ENCODE assay signal across 21 mouse cellular contexts in the genomic region with DNA sequence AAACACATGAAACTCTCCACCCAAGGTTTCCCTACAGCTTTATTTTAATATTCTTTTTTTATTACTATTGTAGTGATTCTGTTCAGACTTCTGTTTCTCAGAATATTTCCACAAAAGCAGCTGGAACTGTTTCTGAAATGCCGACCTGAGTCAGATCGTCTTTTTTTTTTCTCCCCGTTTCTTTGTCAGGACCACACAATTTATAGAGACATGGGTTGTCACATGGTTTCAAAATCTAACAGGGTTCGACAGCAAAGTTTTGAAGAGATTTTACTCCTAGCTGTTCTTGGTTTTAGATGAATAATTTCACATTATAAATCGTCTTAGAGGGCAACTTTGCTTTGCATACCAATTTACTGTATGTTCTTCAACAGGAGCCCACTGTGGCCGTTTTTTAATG.
"Had no signal": no experiment of that assay in that cellular context is flagged by ENCODE, and none has a peak within 500 bp of the region (broad histone marks: within the 10 kb centered on the region; RNA-seq: fewer than 3 reads in every experiment).

No protein-coding gene starts in this region.

- ATAC-seq: liver, postnatal 0 days; lung, postnatal 0 days had no signal

- H3K36me3 ChIP-seq: liver, embryonic 13.5 days; liver, embryonic 15.5 days; lung, embryonic 15.5 days; midbrain, embryonic 12.5 days; neural tube, embryonic 13.5 days; neural tube, embryonic 15.5 days had no signal

- H3K4me1 ChIP-seq: liver, embryonic 13.5 days; midbrain, embryonic 12.5 days had no signal

- H3K4me2 ChIP-seq: liver, embryonic 11.5 days; liver, embryonic 13.5 days; liver, embryonic 15.5 days; lung, embryonic 15.5 days; midbrain, embryonic 12.5 days; neural tube, embryonic 13.5 days; neural tube, embryonic 15.5 days had no signal

- H3K27me3 ChIP-seq: liver, embryonic 13.5 days; liver, embryonic 15.5 days; lung, embryonic 15.5 days; megakaryocyte, embryonic 14.5 days; midbrain, embryonic 12.5 days; neural tube, embryonic 13.5 days; neural tube, embryonic 15.5 days had no signal

- H3K9ac ChIP-seq: liver, embryonic 13.5 days; liver, embryonic 15.5 days; liver, postnatal 0 days; lung, embryonic 15.5 days; midbrain, embryonic 12.5 days; neural tube, embryonic 13.5 days; neural tube, embryonic 15.5 days had no signal

- DNase-seq: liver, embryonic 13.5 days; liver, postnatal 0 days; lung, adult 2 months; lung, postnatal 14 days; lung, postnatal 36 days; midbrain, embryonic 14.5 days; right cerebral cortex, adult 18-20 months; right cerebral cortex, postnatal 25 days; right cerebral cortex, postnatal 4 days; thymus, adult 18-20 months; thymus, postnatal 14 days; thymus, postnatal 36 days had no signal

- H3K9me3 ChIP-seq: liver, embryonic 13.5 days; liver, embryonic 15.5 days; lung, embryonic 15.5 days; megakaryocyte, embryonic 14.5 days; midbrain, embryonic 12.5 days; neural tube, embryonic 13.5 days; neural tube, embryonic 15.5 days had no signal

- H3K27ac ChIP-seq: liver, embryonic 13.5 days; liver, embryonic 15.5 days; lung, embryonic 15.5 days; macrophage; midbrain, embryonic 12.5 days; neural tube, embryonic 13.5 days; neural tube, embryonic 15.5 days had no signal

- H3K4me3 ChIP-seq: liver, embryonic 13.5 days; liver, embryonic 15.5 days; lung, embryonic 15.5 days; megakaryocyte, embryonic 14.5 days; midbrain, embryonic 12.5 days; neural tube, embryonic 13.5 days; neural tube, embryonic 15.5 days had no signal
